In genomic region chr19:30826106-30826505, GRCm38 (mm10) we compare ENCODE assay signal across 22 mouse cellular contexts.
DNase-seq lines count a peak whose midpoint lies in the region; ATAC-seq and TF ChIP-seq lines count a peak whose summit lies in the region.
"Had no signal": no experiment of that assay in that cellular context is flagged by ENCODE, and none has a peak within 500 bp of the region (broad histone marks: within the 10 kb centered on the region; RNA-seq: fewer than 3 reads in every experiment).

No protein-coding gene starts in this region.

- DNase-seq in embryo, embryonic 10 days (ENCODE audit: low spot score), result peak; percentile 14
- no peak for DNase-seq in embryo, embryonic 9.5 days (ENCODE audit: extremely low spot score)
- peak; percentile 8 for DNase-seq in liver, adult 2 months (ENCODE audit: extremely low read depth, low read depth, low spot score)
- DNase-seq in kidney, postnatal 10 days, result peak; percentile 24
- DNase-seq in hindbrain, embryonic 11.5 days (ENCODE audit: low spot score), result no peak
- no peak for DNase-seq in left cerebral cortex, adult 2 months (ENCODE audit: extremely low spot score in 1 of 2, low spot score in 2 of 2)
- DNase-seq: adrenal gland, postnatal 25 days; cerebellum, adult 8-10 months; layer of hippocampus, adult 9-11 months; lung, postnatal 4 days; midbrain, embryonic 14.5 days; retina, postnatal 1 day; right cerebral cortex, postnatal 4 days; thymus, postnatal 25 days had no signal

- H3K79me2 ChIP-seq in liver, adult 2 months (ENCODE audit: control insufficient read depth, insufficient read depth, low read length), result no peaks in the 10 kb centered on the region

- TF ChIP-seq POLR2A in liver, adult 2 months (IDR thresholded peaks at IDR 0.05; ENCODE audit: extremely low read depth, insufficient read depth, low read length), result no peak

- no peaks in the 10 kb centered on the region for H3K4me1 ChIP-seq in liver, adult 2 months (ENCODE audit: control insufficient read depth, insufficient read depth, low read length)
- no peaks in the 10 kb centered on the region for H3K4me1 ChIP-seq in liver, embryonic 12.5 days
- H3K4me1 ChIP-seq in hindbrain, embryonic 11.5 days (replicated peaks; ENCODE audit: control insufficient read depth, insufficient read depth, low read length), result no peaks in the 10 kb centered on the region
- H3K4me1 ChIP-seq: embryonic facial prominence, embryonic 15.5 days; forebrain, embryonic 10.5 days; hindbrain, embryonic 10.5 days had no signal

- no peaks in the 10 kb centered on the region for H3K27me3 ChIP-seq in liver, adult 2 months (ENCODE audit: control insufficient read depth, insufficient read depth, low read length)
- no peaks in the 10 kb centered on the region for H3K27me3 ChIP-seq in liver, embryonic 12.5 days (replicated peaks)
- no peaks in the 10 kb centered on the region for H3K27me3 ChIP-seq in hindbrain, embryonic 11.5 days (ENCODE audit: control insufficient read depth, insufficient read depth, low read length)
- H3K27me3 ChIP-seq: embryonic facial prominence, embryonic 15.5 days had no signal

- H3K9ac ChIP-seq in liver, adult 2 months (ENCODE audit: low read depth, low read length), result no peak overlapping the region
- H3K9ac ChIP-seq in liver, embryonic 12.5 days, result no peak overlapping the region
- no peak overlapping the region for H3K9ac ChIP-seq in hindbrain, embryonic 11.5 days (ENCODE audit: low read depth, low read length)
- H3K9ac ChIP-seq: embryonic facial prominence, embryonic 15.5 days; lung, embryonic 14.5 days had no signal

- intact Hi-C loops in left cerebral cortex, adult 2 months (cut with DNase I), result no loop called here

- no peaks in the 10 kb centered on the region for H3K36me3 ChIP-seq in liver, adult 2 months (ENCODE audit: control insufficient read depth, insufficient read depth, low read length)
- H3K36me3 ChIP-seq in liver, embryonic 12.5 days, result no peaks in the 10 kb centered on the region
- no peaks in the 10 kb centered on the region for H3K36me3 ChIP-seq in hindbrain, embryonic 11.5 days (ENCODE audit: control insufficient read depth, insufficient read depth, low read length)
- H3K36me3 ChIP-seq: embryonic facial prominence, embryonic 15.5 days; forebrain, embryonic 10.5 days; hindbrain, embryonic 10.5 days had no signal

- 41% methylated on average over 2 of the region's 2 CpGs for WGBS in liver, adult 2 months
- WGBS in liver, embryonic 12.5 days (ENCODE audit: insufficient replicate concordance), result 30% methylated on average over 2 of the region's 2 CpGs
- WGBS in hindbrain, embryonic 11.5 days, result 73% methylated on average over 2 of the region's 2 CpGs

- ATAC-seq in liver, embryonic 12.5 days, result no peak
- no peak for ATAC-seq in hindbrain, embryonic 11.5 days (ENCODE audit: low FRiP score)
- ATAC-seq in frontal cortex, adult (ENCODE audit: low TSS enrichment), result no peak

- TF ChIP-seq CTCF in liver, adult 2 months (IDR thresholded peaks at IDR 0.05; ENCODE audit: low read depth, low read length), result no peak
- no peak for TF ChIP-seq CTCF in left cerebral cortex, adult 2 months (IDR thresholded peaks at IDR 0.05)

- H3K27ac ChIP-seq in liver, adult 2 months (replicated peaks; ENCODE audit: insufficient read depth, low read depth, low read length), result no peak overlapping the region
- no peak overlapping the region for H3K27ac ChIP-seq in liver, embryonic 12.5 days
- no peak overlapping the region for H3K27ac ChIP-seq in hindbrain, embryonic 11.5 days (ENCODE audit: low read depth, low read length)
- no peak overlapping the region for H3K27ac ChIP-seq in left cerebral cortex, adult 2 months
- H3K27ac ChIP-seq: embryonic facial prominence, embryonic 15.5 days; forebrain, embryonic 10.5 days; hindbrain, embryonic 10.5 days had no signal

- H3K4me3 ChIP-seq in liver, adult 2 months (ENCODE audit: insufficient read depth, low read depth, low read length), result no peak overlapping the region
- no peak overlapping the region for H3K4me3 ChIP-seq in liver, embryonic 12.5 days
- H3K4me3 ChIP-seq in hindbrain, embryonic 11.5 days (ENCODE audit: low read depth, low read length), result no peak overlapping the region
- no peak overlapping the region for H3K4me3 ChIP-seq in left cerebral cortex, adult 2 months
- H3K4me3 ChIP-seq: embryonic facial prominence, embryonic 15.5 days; forebrain, embryonic 10.5 days; hindbrain, embryonic 10.5 days; myocyte had no signal

- H3K9me3 ChIP-seq in liver, embryonic 12.5 days (replicated peaks), result no peaks in the 10 kb centered on the region
- no peaks in the 10 kb centered on the region; the same call in 1 of the 2 replicates for H3K9me3 ChIP-seq in hindbrain, embryonic 11.5 days (ENCODE audit: control insufficient read depth, low read length)
- H3K9me3 ChIP-seq: embryonic facial prominence, embryonic 15.5 days; forebrain, embryonic 10.5 days; hindbrain, embryonic 10.5 days had no signal

- H3K4me2 ChIP-seq in liver, embryonic 12.5 days, result no peak overlapping the region
- H3K4me2 ChIP-seq in hindbrain, embryonic 11.5 days (replicated peaks; ENCODE audit: low read depth, low read length), result no peak overlapping the region
- H3K4me2 ChIP-seq: embryonic facial prominence, embryonic 15.5 days; liver, embryonic 11.5 days; lung, embryonic 14.5 days had no signal

Comparison
In these comparisons a context has a peak if more than half of its experiments do, and no peak if none do; other contexts are left out.
1. DNase-seq: peak in embryo, embryonic 10 days (single experiment), liver, adult 2 months (single experiment) and kidney, postnatal 10 days (single experiment); none in embryo, embryonic 9.5 days (single experiment), hindbrain, embryonic 11.5 days (single experiment) and left cerebral cortex, adult 2 months (0 of 2).